Mouse (Mus musculus): Measurements from ENCODE around the gene Cep44.

Gene Cep44

DNA sequence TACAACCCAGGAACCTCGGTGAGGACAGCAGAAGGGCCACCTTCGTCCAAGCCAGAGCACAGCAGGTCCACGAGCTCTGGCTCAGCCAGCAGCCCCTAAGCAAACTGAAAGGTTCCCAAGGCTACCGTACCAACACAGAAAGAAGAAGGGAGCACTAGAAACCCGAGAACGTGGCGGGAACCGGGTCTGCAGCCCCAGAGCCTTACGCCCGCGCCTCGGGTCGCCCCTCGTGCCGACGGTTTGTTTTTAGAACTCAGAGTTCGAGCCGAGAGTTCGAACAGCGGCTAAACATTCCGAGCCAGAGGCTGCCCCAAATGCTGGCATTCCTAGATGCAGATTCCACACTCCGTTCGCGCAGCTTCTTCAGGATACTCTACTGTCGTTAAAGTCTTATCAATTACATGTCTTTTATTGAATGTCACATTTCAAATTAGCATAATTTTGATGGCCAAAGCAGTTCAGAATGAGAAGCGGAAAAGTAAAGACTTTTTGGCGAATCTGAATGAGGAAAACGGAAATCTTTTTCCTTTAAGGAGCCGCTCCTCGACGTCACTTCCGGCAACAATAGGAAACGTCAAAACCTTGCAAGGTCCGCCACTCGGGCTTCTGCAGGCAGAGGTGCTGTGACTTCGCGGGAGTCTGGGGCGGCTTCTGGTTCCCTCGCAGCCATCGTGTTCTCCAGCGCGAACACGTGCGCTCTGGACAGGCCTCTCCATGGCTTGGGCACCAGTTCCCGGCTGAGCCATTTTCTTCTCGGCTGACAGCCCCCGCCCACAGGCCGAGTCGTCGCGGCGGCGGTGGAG, at the start of gene Cep44, which contains the start of gene Fbxo8:
Cep44 (minus strand) TSS at position 490 of the 803 bp plus-strand sequence.
Fbxo8 (plus strand) TSS at position 533 of the 803 bp plus-strand sequence.
- in situ Hi-C loops (cut with MboI; ENCODE audit: low sequenced_read_pairs) = no loop called here

DNA sequence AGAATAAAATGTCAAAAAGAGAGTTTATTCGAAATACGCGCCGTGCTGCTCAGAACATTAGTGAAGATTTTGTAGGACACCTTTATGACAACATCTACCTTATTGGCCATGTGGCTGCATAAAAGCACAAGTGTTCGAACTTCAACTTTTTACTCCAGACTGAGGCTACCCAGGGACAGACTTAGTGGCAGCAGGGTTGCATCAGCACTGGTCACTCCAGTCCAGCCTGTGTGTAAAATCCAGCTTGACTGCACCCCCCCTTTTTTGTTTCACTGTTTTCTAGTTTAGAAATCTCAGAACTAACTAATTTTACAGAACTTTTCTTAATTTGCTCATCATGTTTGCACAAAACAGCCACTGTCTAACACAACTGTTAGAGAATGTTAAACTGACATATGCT, 40.7 kb upstream of the Cep44 start:
- in situ Hi-C loops (cut with MboI; ENCODE audit: low sequenced_read_pairs) = no loop called here

DNA sequence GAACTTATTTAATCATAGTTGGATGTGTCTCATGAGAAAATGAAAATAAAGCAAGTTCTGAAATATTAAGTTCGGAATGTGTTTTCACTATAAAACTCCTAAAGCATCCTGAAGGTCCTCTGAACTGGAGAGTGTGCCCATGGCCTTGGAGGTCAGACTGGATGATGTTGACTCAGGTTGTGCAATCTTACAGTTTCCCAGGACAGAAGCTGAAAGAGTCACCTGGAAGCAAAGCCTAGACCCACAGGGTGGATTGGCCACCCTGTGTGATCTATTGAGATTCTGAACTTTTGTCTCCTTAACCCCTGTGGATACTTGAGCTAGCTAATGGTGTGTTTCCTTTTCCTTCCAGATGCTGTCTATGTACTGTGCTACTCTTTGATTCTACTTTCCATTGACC, 40.2 kb upstream of the Cep44 start:
- in situ Hi-C loops (cut with MboI; ENCODE audit: low sequenced_read_pairs) = no loop called here

DNA sequence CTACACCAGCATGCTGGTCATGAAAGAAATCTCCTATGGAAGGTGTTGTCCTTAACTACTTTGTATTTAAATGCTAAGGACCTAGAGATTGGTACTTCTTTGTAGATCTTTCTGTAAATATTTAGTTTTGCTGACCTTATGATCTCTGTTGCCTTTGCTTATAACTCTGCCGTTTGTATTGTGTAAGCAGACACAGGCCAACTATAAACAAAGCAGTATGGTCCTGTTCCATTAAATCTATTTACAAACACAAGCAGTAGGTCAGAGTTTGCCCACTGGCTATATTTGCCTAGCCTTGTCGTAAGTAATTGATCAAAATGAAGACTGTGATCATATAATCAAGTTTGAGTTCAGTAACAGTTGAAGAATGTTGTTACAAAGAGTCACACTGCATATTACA, 38.2 kb upstream of the Cep44 start:
- in situ Hi-C loops (cut with MboI; ENCODE audit: low sequenced_read_pairs) = no loop called here

DNA sequence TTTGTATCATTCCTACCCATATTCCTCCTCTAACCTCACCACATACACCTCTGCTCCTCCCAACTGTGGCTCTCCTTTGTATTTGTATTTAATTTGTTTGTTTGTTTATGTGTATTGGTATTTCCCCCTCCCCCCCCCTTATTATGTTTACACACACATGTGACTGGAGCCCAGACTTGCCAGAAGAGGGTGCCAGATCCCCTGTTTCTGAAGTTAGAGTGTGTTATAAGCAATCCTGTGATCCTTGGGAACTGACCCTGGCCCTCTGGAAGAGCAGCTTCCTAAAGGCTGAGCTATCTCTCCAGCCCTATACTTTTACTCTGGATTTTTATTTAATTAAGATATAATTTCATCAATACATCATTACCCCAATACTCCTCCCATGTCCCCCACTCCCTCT, 32.0 kb upstream of the Cep44 start:
- in situ Hi-C loops (cut with MboI; ENCODE audit: low sequenced_read_pairs) = no loop called here

DNA sequence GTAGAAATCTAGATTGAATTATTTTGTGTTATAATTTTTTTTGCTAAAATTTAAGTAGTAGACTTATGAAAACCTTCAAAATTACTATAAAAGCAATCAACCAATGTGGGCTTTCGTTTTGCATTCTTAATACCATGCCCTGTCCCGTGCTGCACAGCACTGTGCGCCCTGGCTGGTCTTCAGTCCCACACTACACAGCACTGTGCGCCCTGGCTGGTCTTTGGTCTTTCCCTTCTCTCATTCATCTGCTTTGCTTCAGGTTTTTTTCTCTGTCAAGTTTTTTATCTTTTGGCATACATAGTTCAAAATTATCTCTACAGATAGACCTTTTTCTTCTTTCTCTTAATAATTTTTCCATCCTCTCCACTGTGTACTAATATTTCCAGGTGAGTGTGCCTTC, 30.1 kb upstream of the Cep44 start:
- in situ Hi-C loops (cut with MboI; ENCODE audit: low sequenced_read_pairs) = no loop called here

DNA sequence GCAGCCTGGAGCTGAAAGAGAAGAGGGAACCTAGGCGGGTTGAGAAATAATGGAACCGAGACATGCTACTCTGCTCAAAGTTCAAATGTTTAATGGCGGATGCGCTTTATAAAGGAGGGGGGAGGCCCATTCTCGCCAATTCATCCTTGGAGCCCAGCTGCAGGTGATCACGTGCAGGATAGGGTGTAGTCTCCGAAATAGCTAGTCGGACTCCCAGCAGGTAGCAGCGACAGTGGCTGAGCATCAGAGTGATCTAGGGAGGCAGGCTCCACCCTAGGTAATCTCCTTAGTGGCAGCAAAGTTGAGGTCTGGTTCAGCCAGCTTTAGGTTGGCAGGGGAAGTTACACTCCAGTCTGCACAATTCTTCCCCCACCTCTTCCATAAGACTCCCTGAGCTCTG, 16.0 kb upstream of the Cep44 start:
- in situ Hi-C loops (cut with MboI; ENCODE audit: low sequenced_read_pairs) = no loop called here

DNA sequence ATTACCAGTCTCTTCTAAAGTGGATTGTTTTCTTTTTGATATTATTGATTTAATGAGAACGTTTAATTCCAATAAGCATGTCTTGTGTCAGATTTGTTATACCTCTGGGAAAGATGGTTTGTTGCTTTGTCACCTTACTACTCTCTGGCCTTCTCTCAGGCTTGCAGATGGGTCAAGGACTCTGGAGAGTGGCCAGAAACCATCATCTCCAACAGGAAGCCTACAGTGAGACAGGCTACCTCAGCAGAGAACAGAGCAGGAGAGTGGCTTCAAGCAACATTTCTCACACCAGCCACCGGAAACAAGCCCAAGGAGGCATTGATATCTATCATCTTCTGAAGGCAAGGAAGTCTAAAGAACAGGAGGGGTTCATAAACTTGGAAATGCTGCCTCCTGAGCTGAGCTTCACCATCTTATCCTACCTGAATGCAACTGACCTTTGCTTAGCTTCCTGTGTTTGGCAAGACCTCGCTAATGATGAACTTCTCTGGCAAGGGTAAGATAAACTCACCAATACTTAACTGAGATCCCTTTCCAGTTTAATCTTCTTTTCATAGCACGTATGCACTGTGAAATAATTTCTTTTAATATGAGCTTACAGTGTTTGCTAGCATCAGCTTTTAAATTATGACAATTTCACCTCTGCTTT, 13.7 kb upstream of the Cep44 start:
- in situ Hi-C loops (cut with MboI; ENCODE audit: low sequenced_read_pairs) = no loop called here

DNA sequence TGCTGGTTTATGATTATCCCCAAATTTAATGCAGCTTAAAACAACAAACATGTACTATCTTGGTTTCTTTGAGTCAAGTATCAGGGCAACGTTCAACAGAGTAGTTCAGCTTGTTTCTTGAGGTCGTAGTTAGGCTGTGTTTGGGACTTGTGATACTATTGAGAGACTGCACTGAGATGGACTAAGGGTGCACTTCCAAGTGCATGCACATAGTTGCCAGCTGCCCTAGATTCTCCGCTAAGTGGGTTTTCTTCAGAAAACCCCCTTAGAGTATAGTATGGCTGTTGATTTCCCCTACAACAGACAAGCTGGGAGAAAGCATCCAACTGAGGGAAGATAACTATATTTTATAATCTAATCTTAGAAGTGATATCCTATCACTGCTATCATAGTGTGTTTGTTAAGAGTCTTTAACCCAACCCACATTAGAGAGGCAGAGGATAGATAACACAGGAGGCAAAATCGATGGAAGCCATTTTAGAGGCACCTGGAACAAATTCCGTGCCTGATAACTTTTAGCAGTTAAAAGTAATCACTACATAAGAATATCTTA, 1.8 kb upstream of the Cep44 start:
- in situ Hi-C loops (cut with MboI; ENCODE audit: low sequenced_read_pairs) = no loop called here

DNA sequence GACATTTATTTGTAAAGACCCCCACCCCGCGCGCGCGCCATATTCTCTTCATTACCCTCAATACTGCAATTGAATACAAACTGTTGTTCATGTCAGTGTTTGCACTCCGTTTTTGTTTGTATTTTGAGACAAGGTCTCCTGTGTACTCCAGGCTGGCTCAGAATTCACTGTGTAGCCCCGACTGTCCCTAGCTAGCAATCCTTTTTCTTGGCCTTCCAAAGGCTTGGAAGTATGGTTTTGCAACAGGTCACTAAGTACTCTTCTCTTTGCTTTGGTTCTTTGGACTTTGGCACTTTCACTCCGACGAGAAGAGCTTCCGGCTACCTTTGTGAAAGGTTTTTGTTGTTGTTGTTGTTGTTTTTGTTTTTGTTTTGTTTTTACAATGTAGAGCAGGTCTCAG, 1.2 kb upstream of the Cep44 start:
- in situ Hi-C loops (cut with MboI; ENCODE audit: low sequenced_read_pairs) = no loop called here

DNA sequence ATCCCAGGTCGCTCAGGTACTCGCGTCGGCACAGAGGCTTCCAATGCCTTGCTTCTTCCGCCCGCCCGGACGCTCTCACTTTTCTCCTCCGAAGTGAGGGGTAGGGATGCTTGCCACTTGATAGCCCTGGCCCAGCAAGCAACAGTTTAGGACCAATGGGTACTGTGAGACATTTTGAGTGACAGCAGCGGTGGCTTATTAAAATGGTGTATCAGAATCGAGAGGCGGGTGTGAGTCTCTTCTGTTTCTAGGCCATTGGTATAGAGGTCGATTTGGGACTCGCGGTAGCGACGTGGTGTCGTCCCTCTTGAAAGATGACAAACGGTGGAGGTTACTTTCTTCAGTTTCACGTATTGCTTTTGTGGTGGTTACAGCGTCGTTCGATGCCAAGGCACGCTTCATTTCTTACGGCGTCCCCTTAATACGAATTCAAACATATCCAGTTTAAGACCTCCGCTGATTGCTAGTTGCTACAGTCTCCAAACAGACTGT, 560 bp upstream of the Cep44 start:
- in situ Hi-C loops (cut with MboI; ENCODE audit: low sequenced_read_pairs) = no loop called here

DNA sequence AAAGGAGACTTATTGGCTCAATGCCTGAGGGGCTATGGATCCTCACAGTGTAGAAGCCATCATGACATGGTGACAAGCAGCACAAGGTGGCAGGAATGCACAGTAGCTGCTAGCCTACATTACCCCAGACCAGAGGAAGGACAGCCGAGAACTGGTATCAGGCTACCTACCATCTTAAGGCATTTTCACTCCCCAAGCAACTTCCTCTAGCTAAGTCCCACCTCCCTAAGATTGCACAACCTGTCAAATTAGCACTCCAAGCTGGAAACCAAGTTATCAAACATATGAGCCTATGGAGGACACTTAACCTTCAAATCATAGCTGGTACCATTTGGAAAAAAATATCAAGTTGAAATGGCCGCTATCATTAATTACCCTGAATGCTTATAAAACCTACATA, 3.0 kb downstream of the Cep44 start:
- in situ Hi-C loops (cut with MboI; ENCODE audit: low sequenced_read_pairs) = no loop called here

DNA sequence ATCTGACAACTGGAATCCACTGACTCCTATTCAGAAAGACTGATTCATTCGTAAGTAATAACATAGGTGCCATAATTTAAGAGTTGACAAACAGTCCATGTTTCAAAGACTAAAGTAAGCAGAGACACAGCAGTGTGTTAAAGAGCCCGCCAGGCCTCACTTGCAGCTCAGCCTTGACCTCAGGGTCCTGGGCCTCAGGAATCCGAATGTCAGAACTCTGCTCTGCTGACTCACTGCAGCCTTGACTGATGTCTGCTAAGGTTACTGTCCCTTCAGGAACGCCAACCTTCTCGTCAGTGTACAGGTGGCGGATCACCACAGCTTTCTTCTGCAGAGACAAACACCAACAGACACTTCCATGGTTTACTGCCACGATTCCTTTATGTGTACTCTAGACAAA, 10.1 kb downstream of the Cep44 start:
- in situ Hi-C loops (cut with MboI; ENCODE audit: low sequenced_read_pairs) = no loop called here

DNA sequence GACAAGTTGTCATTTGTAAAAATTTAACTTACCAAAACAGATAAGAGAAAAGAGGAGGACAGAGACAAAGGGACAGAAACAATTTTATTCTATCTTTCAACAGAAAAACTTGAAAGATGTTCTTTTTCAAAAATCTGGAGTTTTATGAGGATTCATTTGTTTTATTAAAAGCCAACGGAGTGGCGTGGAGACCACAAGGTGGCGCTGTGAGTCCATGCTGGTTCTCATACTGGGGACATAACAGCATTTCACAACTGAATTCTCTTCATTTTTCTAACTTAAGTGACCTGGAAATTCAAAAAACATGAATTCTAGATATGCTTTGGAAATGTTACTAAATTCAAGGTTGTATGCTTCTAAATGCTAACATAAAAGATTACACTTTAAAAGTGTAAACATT, 20.5 kb downstream of the Cep44 start:
- in situ Hi-C loops (cut with MboI; ENCODE audit: low sequenced_read_pairs) = no loop called here

DNA sequence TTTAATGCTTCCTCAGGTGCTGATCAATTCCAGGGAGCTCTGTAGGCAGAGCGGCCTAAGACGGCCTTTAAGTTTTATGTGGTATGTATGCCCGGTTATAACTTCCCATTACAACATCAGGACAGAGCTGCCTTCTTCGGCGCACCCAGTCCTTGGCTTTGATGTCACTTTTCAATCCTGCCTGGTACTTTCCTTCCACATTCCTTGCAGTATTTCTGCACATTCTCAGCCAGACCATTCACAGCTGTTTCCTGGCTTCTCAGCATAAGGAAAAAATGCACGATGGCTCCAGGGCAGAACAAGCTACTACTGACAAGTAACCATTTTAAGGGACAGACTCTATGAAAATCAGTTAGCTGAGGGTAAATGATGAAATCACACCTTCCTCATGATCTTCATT, 22.0 kb downstream of the Cep44 start:
- in situ Hi-C loops (cut with MboI; ENCODE audit: low sequenced_read_pairs) = no loop called here

DNA sequence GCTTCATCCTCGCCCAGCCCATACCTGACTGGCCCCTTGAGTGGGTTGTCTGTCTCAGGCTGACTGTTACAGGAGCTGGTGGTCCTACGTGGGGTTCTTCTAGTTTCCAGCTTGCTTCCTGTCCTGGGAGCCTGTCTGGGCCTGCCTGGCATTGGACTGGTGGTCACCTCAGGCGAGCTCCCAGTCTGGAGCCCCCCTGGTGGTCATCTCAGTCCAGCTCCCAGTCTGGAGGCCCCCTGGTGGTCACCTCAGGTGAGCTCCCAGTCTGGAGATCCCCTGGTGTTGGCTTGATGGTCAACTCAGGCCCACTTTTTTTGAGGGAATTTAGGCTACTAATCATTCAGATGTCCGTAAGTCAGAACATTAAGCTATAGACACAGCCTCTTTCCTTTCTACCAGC, 29.8 kb downstream of the Cep44 start:
- in situ Hi-C loops (cut with MboI; ENCODE audit: low sequenced_read_pairs) = no loop called here

DNA sequence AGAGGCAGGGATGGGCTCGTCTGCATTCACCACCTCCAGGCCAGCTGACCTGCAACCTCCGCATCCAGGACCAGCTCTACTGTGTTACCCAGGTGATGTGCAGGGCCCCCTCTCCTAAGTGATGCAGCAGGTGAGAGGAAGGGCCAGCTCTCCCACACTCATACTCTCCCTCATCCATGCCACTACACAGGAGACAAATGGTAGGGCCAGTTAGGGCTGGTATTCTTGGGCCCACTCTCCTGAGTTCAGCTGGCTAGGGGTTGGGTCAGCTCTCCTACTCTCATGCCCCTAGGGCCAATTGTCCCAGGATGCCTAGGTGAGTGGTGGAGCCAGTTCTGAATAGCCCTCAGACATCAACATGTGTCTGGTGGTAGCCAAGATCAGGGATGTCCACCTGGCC, 30.6 kb downstream of the Cep44 start:
- in situ Hi-C loops (cut with MboI; ENCODE audit: low sequenced_read_pairs) = no loop called here

DNA sequence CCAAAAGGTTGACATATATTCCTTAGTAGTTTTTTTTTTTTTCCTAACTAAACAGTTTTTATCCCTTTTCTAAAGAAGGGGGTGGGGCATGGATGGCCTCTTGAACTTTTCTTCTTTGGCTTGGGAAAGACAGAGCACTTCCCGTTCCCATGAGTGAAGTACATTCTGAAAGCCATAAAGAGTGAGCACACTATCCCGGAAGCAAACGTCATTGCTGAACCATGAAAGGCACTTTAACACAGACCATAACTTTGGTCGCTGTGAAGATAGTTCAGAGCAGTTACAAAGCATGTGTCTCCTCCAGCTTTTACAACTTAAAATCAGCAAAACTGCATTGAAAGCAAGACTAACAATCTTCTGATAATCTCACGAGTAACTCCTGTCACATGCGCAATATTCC, 32.0 kb downstream of the Cep44 start:
- in situ Hi-C loops (cut with MboI; ENCODE audit: low sequenced_read_pairs) = no loop called here

DNA sequence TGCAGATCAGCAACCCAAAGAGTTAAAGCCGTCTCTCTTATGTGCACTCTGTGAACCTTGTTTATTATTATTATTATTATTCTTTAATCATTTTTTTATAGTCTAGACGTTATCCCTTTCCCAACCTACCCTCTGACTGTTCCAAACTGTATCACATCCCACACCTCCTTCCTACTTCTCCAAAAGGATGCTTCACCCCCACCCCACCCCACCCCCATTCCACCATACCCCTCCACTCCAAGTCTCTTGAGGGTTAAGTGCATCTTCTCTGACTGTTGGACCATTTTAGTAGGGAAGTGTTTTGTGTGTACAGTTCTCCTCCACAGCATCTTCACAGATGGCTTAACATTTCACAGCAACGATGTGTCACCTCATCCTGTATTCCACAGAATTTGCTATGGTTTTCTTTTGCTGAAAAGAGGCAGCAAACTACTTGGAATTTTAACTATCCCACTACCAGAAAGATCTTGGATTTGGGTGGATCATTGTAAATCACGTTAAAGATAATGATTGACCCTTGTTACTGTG, 41.8 kb downstream of the Cep44 start:
- in situ Hi-C loops (cut with MboI; ENCODE audit: low sequenced_read_pairs) = no loop called here

DNA sequence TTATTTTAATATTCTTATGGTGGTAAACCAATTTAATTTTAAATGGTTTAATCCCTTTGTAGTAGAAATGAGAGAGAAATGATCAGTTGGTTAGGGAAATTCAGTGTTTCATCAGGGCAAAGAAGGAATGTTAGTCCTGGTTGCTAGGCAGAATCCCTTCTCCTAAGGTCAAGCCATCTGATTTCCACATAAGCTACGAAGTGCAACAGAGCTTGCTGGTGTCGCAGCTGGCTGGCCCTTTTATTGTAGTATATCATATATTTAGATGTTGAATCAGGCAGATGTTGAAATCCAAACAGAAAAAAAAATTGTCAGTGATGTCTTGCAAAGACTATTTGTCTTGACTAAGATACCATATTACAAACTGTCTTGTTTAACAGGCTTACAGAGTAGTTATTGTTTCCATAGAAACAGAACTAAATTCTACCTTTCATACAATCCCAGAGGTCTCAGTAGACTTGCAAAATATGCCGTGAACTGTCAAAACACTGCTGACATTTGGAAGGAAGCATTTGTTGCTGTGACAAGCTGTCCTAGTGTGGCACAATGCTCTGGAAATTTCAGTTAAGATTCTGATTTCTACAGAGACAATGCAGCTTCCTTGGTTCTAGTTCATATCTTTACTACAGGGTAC, 42.4 kb downstream of the Cep44 start:
- in situ Hi-C loops (cut with MboI; ENCODE audit: low sequenced_read_pairs) = no loop called here

DNA sequence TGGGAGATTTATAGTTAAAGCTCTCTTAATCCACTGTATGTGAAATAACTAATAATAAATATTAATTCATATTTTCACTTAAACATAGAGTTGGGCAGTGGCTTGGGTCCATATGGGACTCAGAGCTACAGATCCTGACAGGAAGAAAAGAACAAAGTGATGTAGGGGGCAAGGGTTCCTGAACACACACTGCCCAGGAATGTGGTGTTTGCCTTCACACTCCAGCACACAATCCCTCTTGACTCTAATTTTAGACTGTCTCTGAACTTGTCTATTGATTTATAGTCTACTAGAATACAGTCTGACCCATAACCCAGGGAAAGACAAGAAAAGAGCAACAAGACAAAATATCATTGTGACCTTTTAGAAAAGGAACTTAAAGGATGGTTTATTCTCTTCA, 48.9 kb downstream of the Cep44 start:
- in situ Hi-C loops (cut with MboI; ENCODE audit: low sequenced_read_pairs) = no loop called here
